Mouse (Mus musculus) c-Kit-positive CD71-negative TER-119-negative erythroid progenitor cells, embryonic 14.5 days (primary cell): ENCODE results near the gene Cd276.
A peak's percentile ranks its signal among the peaks of the same experiment; 100 is the strongest.
"Not testable (repeated sequence)": the region's sequence is repeated elsewhere in the genome, so short reads cannot be mapped to it uniquely, and the experiment has no call there.

Source experiments
- DNase-seq: peaks from one replicate; pipeline ENCODE4 v3.0.0-alpha.2; 2013; ENCODE audit warnings: low read depth

Gene Cd276

DNA sequence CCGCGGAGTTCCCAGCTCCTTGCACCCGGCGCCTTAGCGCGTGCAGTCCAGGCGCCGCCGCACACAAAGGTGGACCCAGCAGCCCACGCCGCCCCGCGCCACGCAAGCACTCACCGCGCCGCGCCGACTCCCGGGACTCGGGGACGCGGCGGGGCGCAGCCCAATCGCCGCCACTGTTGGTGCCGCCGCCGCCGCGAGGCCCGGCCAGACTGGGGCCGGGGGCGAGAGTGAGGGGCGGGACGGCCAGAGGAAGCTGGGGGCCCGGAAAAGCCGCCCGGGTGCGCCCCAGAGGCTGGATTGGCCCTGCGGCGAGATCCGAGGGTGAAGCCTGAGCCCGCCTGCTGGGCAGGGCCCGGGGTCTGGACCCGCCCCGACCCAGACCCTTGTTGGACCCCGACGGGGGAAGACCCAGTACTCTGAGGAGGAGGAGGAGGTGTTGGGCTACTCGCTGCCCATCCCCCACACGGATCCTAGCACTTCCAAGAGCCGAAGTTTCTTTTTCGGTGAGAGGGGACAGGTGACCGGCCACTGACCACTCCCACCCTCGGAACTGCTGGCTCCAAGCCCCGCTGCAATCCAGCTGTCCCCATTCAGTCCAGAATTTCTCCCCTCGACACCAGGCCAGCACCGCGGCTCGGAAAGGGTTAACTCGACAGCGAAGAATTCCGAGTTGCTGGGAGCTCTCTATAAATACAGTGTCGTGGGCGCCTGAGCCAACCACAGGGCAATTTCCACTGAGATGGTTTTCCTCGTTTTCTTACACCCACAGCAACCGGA is at the start of gene Cd276:
Cd276 (minus strand) TSS at position 530 of the 777 bp plus-strand sequence.
- DNase-seq, result no peak

DNA sequence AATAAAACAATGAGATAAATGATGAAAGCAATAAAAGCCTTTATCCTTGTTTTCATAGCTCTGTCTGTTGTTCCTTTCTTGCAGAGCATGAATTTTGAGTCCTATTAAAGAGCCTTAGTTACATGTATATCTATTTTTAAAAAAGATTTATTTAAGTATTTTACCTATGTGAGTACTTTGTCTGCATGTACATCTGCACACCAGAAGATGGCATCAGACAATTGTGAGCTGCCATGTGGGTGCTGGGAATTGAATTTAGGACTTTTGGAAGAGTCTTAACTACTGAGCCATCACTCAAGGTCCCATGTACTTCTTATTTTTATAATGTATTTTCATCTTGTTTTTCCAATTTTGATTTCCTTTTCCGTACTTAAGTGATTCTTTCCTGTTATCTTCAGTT is 40.1 kb upstream of the Cd276 start:
- no peak for DNase-seq

DNA sequence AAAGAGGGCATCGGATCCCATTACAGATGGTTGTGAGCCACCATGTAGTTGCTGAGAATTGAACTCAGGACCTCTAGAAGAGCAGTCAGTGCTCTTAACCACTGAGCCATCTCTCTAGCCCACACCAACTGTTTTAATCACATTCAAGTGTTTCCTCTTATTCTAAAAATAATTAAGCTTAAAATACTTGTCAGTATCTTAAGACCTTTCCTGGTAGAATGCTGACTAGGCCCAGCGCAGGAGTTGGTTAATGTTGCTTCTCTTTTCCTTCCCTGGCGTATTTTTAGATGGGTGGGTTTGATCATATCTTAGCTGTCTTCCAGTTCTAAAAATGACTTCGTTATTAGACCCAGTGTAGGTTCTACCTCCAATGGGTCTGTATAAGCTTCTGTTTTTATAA is 33.4 kb upstream of the Cd276 start:
- DNase-seq, result no peak

DNA sequence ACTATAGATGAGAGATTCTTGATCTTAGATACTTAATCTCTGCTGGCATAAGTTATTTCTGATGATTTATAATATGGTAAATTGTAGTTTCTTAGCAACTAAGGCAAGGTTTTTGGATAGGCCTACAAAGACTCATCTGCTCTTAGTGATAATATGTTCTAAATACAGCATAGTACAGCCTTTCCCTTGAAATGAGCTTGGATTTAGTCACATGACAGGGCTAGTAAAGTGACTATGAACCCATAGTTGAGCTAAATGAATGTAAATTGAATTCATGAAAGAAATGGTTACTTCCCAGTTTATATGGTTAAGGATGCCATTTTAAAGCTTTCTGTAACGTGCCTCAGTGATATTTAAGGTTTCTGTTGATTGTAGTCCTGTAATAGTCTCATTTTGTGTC is 29.1 kb upstream of the Cd276 start:
- no peak for DNase-seq

DNA sequence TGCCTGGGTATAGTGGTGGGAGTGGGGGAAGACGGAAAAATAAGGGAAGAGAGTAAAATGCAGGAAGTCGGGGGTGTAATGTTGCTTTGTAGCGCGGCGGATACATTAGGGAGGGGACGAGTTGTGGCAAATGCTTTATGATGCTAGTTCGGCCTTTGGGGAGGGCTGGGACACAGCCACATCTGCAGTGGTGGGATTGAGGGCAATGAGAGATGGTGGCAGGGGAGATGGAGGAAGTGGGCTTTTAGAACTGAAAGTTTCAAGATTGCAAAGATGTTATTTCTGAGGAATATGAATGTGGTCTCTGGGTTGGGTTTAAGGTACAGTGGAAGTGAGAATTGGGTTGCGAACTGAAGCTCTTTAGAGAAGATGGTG is 28.0 kb upstream of the Cd276 start:
- DNase-seq, result no peak

DNA sequence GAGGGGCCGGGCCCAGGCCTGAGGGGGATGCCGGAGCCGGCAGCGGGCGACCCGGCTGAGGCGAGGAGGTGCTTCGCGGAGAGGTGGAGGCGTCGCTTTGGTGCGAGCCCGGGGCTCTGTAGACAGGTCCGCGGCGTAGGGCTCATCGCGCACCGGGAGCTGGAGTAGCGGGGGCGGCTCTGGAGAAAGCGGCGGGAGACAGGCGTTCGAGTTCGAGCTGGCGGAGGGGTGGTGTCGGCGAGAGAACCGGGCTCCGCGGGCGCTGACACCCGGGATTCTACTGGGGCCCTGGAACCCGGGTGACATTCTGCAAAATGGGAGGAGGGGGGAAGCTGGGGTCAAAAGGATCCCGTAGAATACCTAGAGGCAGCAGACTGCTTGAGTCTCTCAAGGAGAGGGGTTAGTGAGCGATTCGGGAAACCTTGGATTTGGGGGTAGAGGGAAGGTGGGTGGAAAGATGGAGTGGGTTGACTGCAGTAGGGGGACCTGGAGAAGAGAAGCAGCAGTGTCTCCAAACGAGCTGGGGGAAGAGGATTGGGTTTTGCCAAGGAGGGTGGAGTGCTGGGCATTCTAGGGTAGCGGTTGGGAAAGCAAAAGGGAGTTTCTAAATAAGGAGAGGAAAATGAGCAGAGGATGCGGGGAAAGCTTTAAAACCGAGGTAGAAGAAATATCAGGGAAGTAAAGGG is 27.5 kb upstream of the Cd276 start:
- DNase-seq, result no peak

DNA sequence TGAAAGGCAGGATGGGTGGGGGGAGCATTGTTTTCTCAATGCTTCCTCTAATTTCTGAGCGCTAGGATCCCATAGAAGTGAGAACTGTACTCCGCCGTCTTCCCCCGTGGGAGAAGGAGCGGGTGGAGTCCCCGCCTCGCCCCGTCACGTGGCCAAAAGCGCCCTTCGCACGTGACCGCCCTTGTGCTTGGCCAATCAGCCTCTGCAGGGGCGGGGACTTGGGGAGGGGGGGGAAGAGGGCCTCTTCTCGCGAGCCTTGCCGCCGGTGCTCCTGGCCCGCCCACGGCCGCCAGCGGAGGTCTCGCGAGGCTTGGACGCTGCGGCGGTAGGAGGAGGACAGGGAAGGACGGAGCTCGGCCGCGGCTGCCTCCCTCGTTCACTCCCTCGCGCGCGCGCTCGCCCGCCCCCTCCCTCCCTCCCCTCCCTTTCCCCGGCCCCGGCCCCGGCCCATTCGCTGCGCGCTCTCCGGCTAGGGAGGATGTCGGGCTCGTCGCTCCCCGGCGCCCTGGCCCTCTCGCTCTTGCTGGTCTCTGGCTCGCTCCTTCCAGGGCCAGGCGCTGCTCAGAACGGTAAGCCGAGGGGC is 26.8 kb upstream of the Cd276 start, which contains the start of gene Nptn:
Nptn (plus strand) TSS at position 283 of the 583 bp plus-strand sequence.
- peak; percentile 89 for DNase-seq

DNA sequence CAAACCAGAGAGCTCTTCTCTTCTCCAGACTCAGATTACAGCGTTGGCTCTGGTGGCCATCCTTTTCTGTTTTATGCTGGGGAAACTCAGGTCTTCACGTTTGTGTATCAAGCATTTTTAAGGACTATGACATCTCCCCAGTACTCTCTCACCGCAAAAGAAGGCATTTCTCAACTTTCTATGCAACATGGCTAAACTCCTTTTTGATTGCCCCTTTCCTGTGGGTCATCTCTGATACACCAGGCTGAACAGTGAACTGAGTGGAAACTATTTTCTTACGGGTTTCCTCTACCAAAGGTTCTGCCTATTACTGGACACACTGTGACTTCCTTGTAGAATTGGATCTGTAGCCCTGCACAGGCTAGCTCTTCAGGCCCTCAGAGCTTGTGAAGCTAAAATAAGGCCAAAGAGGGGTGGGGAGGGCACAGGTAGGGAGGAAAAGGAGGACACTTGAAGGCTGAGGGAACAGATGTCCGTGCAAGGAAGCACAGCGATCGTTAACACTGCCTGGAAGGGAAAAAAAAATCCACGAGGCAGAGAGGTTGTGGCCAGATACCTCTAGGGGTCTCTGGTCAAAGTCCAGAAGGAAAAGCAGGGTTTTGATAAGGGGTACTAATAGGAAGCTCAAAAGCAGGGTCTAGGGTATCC is 26.2 kb upstream of the Cd276 start:
- no peak for DNase-seq

DNA sequence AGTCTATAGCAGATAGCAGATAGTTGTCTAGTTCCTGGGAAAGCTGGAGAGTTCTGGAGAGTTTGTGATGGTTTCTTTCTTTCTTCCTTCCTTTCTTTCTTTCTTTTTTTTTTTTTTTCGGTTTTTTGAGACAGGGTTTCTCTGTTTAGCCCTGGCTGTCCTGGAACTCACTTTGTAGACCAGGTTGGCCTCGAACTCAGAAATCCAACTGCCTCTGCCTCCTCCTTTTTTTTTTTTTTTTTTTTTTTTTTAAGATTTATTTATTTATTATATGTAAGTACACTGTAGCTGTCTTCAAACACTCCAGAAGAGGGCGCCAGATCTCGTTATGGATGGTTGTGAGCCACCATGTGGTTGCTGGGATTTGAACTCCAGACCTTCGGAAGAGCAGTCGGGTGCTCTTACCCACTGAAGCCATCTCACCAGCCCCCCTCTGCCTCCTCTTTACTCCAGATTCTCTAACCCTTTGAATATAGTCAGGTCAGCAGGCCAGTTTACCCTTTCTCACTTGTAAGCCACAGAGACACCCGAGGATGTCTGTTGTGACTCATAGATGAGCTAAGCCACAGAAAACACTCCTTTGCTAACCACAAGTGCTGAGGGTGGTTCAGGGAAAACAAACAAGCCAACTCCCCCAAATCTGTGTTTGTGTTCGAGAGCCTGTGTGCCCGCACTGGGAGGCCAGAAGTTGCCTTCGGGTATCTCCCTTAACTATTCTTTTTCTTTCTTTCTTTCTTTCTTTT is 25.4 kb upstream of the Cd276 start:
- not testable (repeated sequence) for DNase-seq

DNA sequence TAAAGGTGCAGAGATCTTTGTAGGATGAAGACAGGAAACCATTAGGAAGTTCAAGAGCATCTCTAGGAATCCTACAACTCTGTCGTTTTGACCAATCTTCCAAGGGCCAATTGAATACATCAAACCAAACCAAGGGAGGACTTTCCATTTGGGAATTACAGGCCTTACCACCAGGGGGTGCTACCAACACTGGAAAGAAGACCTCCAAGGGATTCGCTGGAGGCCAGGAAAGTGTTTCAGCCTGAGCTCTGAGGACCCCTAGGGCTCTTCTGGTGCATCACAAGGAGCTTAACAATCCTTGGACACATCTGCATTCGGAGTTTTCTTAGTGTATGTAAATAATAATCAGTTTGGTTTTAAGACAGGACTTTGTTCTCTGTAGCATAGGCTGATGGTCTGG is 23.4 kb upstream of the Cd276 start:
- DNase-seq, result peak; percentile 81

DNA sequence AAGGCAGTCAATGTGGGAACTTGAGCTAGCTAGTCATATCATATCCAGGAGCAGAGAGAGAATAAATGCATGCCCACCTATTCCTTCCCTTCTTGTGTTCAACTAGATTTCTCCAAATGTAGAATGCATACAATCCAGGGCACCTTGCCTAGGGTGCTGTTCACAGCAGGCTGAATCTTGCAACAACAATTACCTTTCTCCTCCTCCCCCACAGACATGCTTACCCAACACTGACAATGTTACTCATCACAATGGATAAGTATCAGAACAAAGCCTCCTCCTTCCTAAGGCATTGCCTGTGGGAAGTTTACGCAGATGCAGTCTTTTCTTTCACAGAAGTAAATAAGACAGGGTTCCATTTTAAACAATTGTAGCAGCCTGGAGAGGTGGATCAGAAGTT is 15.8 kb upstream of the Cd276 start:
- no peak for DNase-seq

DNA sequence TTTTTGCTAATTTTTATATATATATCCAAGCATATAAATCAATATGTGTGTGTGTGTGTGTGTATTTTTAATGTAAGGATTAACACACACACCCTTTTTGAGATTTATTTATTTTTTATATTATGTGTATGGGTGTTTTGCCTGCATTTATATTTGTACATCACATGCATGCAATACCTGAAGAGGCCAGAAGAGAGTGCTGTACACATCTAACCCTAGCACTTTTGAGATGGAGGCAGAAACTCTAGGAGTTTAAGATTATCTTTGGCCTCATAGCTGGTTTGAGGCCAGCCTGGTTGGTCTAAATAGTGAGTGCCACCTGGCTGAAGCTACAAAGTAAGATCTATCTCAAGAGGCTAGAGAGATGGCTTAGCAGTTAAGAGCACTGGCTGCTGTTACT is 12.4 kb upstream of the Cd276 start:
- DNase-seq, result no peak

DNA sequence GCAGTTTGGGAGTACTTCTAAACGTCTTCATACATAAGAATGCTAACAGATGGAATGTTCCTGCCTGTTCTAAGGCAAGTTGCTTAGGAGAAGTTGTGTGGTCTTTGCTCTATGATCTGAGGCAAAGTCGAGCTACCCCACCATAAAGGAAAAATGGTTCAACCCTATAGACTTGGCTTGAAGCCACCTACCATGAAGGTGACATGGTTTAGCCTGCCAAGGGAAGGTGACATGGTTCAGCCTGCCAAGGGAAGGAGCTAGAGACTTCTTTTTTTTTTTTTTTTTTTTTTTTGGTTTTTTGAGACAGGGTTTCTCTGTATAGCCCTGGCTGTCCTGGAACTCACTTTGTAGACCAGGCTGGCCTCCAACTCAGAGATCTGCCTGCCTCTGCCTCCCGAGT is 10.7 kb upstream of the Cd276 start:
- DNase-seq, result not testable (repeated sequence)

DNA sequence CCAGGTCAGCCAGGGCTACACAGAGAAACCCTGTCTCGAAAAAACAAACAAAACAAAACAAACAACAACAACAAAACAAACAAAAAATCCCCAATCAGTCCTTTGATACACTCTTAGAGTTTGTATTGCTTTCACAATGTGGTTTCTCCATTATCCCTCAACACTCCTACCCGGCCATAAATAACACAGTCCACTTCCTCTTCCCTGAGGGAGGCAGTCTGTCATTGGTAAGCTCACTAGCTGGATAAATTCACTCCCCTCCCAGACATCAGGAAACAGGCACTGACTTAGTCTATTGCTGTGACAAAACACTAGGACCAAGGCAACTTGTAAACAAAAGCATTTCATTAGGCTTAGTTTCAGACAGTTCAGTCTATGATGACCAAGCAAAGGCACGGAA is 5.0 kb upstream of the Cd276 start:
- DNase-seq, result no peak

DNA sequence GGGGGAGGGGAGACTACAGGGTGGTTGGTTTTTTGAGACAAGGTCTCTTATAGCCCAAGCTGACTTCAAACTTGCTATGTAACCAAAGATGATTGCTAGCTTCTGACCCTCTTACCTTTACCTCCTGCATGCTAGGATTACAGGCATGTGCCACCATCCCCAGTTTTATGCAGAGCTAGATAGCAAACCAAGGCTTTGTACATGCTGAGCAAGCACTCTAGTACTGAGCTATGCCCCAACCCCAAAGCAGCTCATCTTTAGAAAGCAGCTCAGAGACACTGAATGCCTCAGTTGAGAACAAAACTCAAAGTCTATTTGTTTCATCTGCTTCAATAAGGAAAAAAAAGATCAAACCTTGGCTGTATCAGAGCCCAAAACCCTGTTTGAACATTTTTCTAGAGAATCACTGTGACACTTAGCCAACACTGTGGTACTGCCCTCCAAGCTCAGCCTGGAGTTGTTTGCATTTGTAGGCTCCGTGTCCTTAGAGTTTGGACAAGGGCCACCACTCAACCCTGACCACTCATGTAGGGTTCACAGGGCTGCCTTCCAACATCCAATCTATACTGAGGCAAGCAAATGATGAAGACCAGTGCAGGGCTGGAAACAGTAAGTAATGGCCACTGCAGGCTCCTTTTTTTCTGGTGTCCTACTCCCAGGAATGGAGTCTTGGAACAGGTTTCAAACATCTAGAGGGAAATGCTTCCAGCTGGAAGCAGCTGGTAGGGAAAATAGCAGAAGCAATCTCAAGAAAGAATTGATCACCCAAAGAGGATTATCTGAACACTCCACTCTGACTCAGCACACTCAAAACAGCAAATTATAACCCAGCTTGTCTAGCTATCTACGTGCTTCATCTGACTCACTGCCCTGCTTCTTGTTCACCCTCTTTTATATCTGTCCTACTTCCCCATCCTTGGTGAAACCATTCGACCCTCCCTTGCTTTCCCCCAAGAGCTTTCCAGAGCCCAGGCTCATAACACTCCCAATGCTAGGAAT is 2.5 kb upstream of the Cd276 start:
- no peak for DNase-seq

DNA sequence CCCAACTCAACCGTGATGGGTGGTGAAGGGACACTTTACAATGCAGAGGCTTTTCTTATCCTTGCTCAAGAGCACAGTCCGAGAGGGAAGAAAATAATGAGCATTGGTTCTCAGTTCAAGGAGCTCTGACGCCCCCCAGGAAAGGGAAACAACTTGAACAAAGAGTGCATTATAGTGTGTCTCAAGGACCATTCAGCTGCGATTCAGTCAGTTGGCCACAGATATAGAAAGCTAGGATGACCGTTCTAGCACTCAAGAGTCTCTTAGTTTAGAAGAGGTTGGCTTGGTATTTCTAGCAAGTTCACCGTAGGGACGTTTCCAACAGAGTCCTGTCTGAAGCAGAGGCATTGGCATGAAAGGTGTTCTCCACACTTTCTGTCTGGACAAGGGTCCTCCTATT is 1.4 kb upstream of the Cd276 start:
- no peak for DNase-seq

DNA sequence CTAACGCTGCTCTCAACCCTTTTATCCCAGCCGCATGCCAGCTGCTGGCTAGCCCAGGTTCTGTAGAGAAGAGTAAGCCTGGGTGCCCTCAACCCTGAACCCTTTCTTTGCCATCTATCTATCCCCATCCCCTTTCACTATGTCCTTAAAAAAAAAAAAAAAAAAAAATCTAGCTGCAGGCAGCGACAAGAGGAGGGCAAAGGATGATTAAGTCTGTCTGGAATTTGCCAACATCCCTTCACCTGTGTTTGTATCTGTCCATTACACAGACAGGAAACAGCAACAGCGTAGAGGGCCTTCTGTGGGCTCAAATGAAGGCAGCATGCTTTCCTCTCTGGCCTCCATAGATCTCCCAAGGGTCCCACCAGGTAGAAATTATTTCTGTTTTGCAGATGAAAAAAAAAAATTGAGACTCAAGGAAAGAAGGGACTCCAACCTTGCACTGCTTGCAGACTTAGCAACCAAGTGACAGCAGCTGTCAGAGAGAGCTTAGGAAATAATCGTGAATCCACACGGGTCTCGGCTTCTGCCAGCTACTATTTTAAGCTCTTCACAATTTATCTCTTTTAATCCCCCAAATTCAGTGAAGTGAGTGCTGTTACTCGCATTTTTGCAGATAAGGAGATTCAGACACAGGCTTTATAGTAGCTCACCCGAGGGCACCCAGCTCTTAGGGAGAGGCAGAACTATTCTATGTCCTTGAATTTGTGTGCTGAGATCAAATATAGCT is 613 bp upstream of the Cd276 start:
- no peak for DNase-seq

DNA sequence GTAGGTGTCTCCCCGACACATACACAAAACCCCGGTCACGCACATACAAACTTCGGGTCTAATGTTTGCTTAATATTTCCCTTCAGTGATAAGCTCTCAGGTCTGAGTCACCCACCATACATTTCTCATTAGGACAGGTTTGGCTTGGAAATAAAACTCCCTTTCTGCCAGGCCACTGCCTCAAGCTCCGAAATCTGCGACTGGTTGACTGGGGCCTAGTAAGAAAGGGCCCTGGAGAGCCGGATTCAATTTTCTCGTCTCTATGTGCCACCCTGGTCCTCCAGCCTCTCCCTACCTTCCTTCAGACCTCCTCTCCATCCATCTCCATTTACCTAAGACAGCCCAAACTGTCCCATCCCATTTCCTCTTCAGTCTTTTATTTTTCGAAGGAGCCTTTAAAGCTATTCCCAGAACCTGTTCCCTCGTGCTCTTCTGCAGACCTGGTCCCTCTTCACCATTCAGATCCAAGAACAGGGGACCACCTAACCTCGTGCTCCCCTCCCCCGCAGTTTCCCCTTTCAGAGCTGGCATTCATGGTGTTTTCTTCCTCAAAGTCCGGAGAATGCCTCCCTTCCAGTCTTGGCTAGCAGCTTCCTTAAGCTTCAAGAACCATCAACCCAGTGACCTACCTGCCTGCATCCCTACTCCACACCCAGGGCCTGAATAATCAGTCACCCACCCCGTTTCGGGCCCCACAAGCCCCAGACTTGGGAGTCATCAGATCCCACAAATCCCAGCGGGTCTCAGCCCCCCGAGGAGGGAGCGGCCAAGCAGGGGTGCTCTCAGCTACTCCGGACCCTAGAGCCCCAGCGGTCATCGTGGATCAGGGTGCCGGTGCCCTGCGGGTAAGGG is 955 bp downstream of the Cd276 start:
- no peak for DNase-seq

DNA sequence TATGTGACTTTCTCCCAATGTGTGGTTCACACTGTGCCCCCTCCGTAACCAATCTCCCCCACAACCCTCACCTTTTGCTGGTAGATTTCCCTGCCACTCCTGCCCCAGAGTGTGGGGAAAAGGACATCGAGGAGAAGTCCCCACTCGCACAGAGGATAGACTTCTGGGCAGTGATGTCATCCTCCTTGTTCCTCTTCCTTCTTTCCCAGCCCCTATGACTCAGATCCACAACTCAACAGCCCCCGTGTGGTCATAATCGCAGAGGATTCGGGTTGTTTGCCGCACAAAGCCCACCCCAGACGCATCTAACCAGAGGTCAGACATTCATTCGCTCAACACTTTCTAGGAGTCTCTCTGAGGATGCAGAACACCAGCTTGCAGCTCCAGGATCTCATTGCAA is 3.2 kb downstream of the Cd276 start:
- no peak for DNase-seq
